Mouse (Mus musculus) intestine, embryonic 16.5 days (tissue): ENCODE measurements around the gene Elovl6. TPM values are rescaled to one million over a fixed set of nuclear protein-coding genes. Genes with fewer than 3 reads are reported as not detected.

Experiments
- ATAC-seq: fragments of 200-750 bp; cut with Nextera tagmentation; 2 replicates; pipeline ENCODE4 v1.8.0; 2017; ENCODE audit warnings: moderate TSS enrichment, moderate library complexity
- H3K27ac ChIP-seq: fragments of 300-500 bp; sonication (generic); 2 replicates; pipeline ENCODE4 v1.5.1; 2014; ENCODE audit warnings: mild to moderate bottlenecking, low read length
- H3K27me3 ChIP-seq: fragments of 300-500 bp; sonication (generic); replicated peaks from 2 replicates; pipeline ENCODE4 v1.6.1; 2014; ENCODE audit warnings: low read length, control low read depth, mixed read lengths; ENCODE audit not compliant: control insufficient read depth, insufficient read depth
- H3K36me3 ChIP-seq: fragments of 300-500 bp; sonication (generic); 2 replicates; pipeline ENCODE4 v1.6.1; 2014; ENCODE audit warnings: low read length, control low read depth; ENCODE audit not compliant: control insufficient read depth, insufficient read depth
- H3K4me1 ChIP-seq: fragments of 300-500 bp; sonication (generic); 2 replicates; pipeline ENCODE4 v1.6.1; 2014; ENCODE audit warnings: low read length, control low read depth, mixed read lengths; ENCODE audit not compliant: control insufficient read depth, insufficient read depth
- H3K4me2 ChIP-seq: fragments of 300-500 bp; sonication (generic); 2 replicates; pipeline ENCODE4 v1.6.1; 2014; ENCODE audit warnings: low read depth, low read length, control low read depth
- H3K4me3 ChIP-seq: fragments of 300-500 bp; sonication (generic); 2 replicates; pipeline ENCODE4 v1.5.1; 2014; ENCODE audit warnings: mild to moderate bottlenecking, low read length
- H3K9ac ChIP-seq: fragments of 300-500 bp; sonication (generic); 2 replicates; pipeline ENCODE4 v1.6.1; 2014; ENCODE audit warnings: low read depth, low read length
- H3K9me3 ChIP-seq: fragments of 300-500 bp; sonication (generic); 2 replicates; pipeline ENCODE4 v1.6.1; 2016; ENCODE audit warnings: low read length, control low read depth; ENCODE audit not compliant: control insufficient read depth
- WGBS: fragments of 180-500 bp; shearing (Covaris S2); extraction: QIAGEN DNeasy Blood & Tissue Kit; methylation state at CpG from one replicate; pipeline ENCODE4 v1.1.7; 2014; 5-methylcytosine and 5-hydroxymethylcytosine counted together
- polyA plus RNA-seq: library from polyadenylated mRNA; unstranded; fragments of >200 nt; fragmentation: Nextera tagmentation; extraction: Ambion mirVana; gene quantifications from 2 replicates; pipeline ENCODE4 v1.2.1, GENCODE M21; 2015

Gene Elovl6
- polyA plus RNA-seq, 1 experiment from 2014 or later = 51.7 TPM

DNA sequence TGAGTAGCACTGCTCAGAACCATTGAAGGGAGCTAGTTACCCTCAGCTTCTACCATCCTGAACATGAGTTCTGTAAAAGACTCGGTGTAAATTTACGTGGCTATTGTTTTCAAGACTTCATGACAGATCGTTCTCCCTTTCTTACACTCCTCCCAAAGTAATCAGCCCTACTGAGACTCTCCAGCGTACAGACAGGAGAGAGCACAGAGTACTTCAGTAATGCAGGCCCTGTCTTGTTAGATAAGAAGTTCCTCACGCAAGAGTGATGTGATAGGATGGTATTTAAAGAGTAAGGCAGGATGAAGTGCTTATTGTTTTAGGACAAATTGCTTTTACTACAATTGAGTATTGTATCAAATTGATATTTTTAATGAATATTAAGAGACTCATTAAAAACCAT, 99.7 kb downstream of the Elovl6 start:
- H3K36me3 ChIP-seq = peaks cover 2% of the 10 kb centered on the region; the same call in 1 of the 2 replicates

DNA sequence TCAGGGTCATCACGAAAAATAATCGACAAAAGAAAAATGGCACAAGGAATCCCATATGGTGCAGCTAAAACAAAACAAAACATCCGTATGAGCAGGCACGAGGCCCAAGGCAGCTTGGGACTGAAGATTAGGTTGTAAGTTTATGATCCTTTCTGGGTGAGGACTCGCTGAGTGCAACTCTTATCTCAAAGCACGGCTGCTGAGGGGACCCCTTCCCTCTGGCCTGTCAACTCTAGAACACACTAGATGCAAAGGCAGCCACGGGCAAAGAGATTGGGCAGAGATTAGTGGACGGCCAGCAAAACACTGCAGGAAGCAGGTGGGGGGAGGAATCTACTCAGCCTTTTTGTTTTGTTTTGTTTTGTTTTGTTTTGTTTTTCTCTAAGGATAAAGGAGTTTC, 101.4 kb downstream of the Elovl6 start:
- ATAC-seq = no peak
- Histone ChIP-seq H3K36me3 (no peaks in the 10 kb centered on the region), H3K4me3 (no peak overlapping the region), H3K27ac (no peak overlapping the region), H3K9me3 (no peaks in the 10 kb centered on the region), H3K4me2 (no peak overlapping the region), H3K4me1 (no peaks in the 10 kb centered on the region), H3K27me3 (no peaks in the 10 kb centered on the region), H3K9ac (no peak overlapping the region)
- 44% methylated on average over 8 of the region's 8 CpGs for WGBS

More for the DNA sequence above, 99.7 kb downstream of the Elovl6 start:
- H3K27me3 ChIP-seq = no peaks in the 10 kb centered on the region
- H3K4me1 ChIP-seq = no peaks in the 10 kb centered on the region
- WGBS = 95% methylated on average over 5 of the region's 5 CpGs
- H3K9me3 ChIP-seq = no peaks in the 10 kb centered on the region
- H3K4me2 ChIP-seq = no peak overlapping the region
- H3K27ac ChIP-seq = no peak overlapping the region
- ATAC-seq = no peak
- no peak overlapping the region for H3K4me3 ChIP-seq
- H3K9ac ChIP-seq = no peak overlapping the region

DNA sequence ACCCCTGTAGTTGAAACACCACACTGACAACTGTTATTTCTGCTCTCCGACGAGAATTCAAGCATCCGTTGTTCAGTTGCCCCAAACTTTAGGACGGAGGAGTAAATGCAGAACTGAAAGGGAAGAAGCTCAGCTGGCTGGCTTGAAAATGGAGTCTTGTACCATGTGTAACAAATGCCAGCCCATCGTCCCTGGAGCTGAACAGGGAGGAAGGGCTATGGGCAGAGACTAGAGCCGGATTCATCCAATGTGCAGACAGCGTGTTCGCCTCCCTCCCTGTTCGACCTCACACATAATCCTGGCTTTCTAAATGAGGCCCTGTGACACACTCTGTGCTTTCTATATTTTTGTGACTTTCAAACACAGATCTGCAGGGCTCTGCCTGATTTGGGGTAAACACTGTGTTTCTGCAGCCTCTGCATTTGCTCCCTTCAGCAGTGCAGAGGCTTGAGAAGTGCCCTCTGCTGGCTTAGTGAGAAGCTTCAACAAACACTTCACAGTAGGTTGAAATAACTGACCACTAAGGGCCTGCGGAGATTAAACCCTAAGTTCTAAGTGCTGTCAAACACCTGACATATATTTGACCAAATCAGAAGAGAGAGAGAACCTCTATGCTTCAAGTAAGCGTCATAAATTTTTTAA, 102.2 kb downstream of the Elovl6 start:
- Histone ChIP-seq H3K27me3 (no peaks in the 10 kb centered on the region), H3K4me3 (no peak overlapping the region), H3K4me2 (no peak overlapping the region), H3K36me3 (no peaks in the 10 kb centered on the region), H3K9ac (no peak overlapping the region), H3K9me3 (no peaks in the 10 kb centered on the region), H3K27ac (no peak overlapping the region), H3K4me1 (no peaks in the 10 kb centered on the region)
- ATAC-seq = peak; percentile 55; the same call in 1 of the 2 replicates
- WGBS = 76% methylated on average over 11 of the region's 11 CpGs

DNA sequence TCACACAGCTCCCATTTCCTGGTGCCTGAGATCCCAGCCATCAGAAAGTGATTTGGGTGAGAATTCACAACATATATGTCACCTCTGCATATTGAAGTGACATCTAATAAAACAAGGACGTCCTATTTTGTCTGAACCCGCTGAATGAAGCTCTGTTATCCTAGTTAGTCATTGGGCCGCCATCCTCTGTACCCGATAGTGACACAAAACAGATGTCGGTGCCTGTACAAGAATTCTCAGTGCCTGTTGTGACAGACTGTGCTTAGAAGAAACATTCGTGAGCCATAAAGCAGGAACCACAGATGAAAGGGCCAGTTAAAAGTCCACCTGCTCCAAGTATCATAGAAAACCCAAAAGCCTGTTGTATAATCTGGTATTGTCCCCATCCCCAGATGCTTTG, 105.3 kb downstream of the Elovl6 start:
- WGBS = 80% methylated on average over 6 of the region's 6 CpGs
- ATAC-seq = no peak
- no peak overlapping the region for H3K4me3 ChIP-seq
- no peaks in the 10 kb centered on the region for H3K36me3 ChIP-seq
- no peak overlapping the region for H3K27ac ChIP-seq
- no peaks in the 10 kb centered on the region for H3K27me3 ChIP-seq
- no peak overlapping the region for H3K9ac ChIP-seq
- H3K4me2 ChIP-seq = no peak overlapping the region
- no peaks in the 10 kb centered on the region for H3K9me3 ChIP-seq
- no peaks in the 10 kb centered on the region for H3K4me1 ChIP-seq

DNA sequence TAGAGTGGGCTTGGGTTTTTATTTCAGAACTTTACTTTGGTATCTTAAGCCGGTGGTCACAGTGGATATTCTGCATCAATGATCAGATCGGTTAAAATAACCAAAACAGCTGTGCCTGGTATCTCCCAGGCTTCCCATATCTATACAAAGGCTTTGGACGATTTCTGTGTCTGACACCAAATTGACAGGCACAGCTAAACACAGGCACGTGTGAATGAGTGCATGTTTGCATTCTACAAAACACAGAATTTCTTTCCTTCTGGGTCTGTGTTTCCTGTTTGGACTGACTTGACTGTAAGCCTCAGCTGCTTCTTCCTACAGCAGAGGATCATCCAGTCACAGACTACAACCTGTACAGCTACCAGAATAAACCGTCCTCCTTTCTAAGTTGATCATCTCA, 107.5 kb downstream of the Elovl6 start:
- Histone ChIP-seq H3K4me1 (no peaks in the 10 kb centered on the region), H3K4me3 (no peak overlapping the region), H3K36me3 (no peaks in the 10 kb centered on the region), H3K27ac (no peak overlapping the region), H3K9me3 (no peaks in the 10 kb centered on the region), H3K27me3 (no peaks in the 10 kb centered on the region), H3K9ac (no peak overlapping the region), H3K4me2 (no peak overlapping the region)
- WGBS = 46% methylated on average over 5 of the region's 5 CpGs
- no peak for ATAC-seq

DNA sequence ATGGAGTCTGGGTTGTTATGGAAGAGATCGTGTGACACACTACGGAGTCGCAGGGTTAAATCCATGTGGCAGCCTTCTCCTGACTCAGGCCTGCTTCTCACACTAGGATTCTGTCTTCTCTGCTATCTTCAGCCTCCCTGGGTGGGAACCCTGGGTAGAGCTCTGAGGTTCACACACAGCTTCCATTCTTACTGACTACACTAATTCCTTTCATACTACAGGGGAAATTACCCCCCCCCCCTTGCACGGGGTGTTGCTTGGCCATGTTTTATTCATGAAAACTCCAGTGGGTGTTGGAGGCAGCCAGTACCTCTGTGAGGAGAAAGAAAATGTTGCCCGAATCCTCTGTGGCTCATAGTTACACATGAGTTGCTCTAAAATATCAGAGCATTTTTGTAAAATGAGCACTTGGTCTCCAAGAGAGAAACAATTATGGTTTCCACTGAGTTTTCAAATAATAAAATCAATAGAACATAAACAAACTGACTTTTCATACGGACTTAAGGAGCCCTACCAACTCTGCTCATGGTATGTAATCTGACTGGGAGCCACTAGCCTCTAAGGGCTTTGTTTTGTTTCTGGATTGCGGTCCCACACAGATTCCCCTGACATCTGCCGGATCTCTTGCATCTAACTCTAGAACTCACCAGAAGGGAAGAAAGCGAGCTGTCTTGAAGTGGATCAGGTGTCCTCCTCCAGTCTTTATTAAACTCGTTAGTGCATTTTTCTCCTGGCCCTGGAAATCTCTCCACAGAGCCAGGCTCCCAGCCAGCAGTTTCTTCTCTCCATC, 108.3 kb downstream of the Elovl6 start:
- Histone ChIP-seq H3K4me3 (no peak overlapping the region), H3K4me1 (no peaks in the 10 kb centered on the region), H3K4me2 (no peak overlapping the region), H3K36me3 (no peaks in the 10 kb centered on the region), H3K9me3 (no peaks in the 10 kb centered on the region), H3K27ac (no peak overlapping the region), H3K9ac (no peak overlapping the region), H3K27me3 (no peaks in the 10 kb centered on the region)
- no peak for ATAC-seq
- 58% methylated on average over 10 of the region's 10 CpGs for WGBS

DNA sequence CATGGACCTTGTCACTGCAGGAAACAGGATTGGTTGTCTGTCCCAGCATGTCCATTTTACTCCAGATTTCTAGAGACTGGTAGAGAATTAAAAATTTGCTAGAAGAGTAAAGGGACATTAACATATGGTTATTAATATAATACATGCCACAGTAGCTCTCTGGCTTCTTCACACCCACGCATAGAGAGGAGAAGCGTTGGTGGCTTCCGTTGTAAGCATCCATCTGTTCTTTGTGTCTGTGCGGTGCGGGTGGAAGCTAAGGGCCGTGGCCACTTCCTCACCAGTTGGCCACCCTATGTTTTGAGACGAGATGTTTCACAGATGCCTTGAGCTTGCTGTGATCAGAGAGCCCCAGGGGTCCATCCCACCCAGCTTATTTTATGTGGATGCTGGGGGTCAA, 109.5 kb downstream of the Elovl6 start:
- Histone ChIP-seq H3K9ac (no peak overlapping the region), H3K4me1 (0 out of 2 replicates have a peak, but pooled peaks cover 2% of the 10 kb centered on the region), H3K4me2 (no peak overlapping the region), H3K27me3 (no peaks in the 10 kb centered on the region), H3K36me3 (no peaks in the 10 kb centered on the region), H3K4me3 (no peak overlapping the region), H3K9me3 (no peaks in the 10 kb centered on the region), H3K27ac (no peak overlapping the region)
- 91% methylated on average over 7 of the region's 7 CpGs for WGBS
- ATAC-seq = no peak

DNA sequence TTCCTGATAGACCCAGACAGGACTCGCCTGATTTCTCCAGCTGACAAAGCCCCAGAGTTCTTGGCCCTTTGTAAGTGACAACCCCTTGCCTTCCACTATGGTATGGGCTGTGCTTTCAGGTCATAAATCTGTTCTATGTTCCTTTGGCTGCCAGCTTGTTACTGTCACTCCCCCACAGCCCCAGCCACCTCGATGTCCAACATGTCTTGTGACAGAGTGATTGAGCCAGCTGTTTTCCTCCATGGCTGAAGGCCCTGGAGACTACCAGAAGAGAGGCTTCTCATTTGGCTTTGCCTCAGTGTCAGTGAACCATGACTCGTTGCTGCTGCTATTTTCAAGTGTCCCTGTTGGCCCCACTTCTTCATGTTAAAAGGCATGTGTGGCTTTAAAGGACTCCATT, 113.3 kb downstream of the Elovl6 start:
- Histone ChIP-seq H3K4me2 (no peak overlapping the region), H3K4me3 (no peak overlapping the region), H3K9ac (no peak overlapping the region), H3K4me1 (0 out of 2 replicates have a peak, but pooled peaks cover 5% of the 10 kb centered on the region), H3K27me3 (no peaks in the 10 kb centered on the region), H3K27ac (no peak overlapping the region), H3K36me3 (no peaks in the 10 kb centered on the region), H3K9me3 (no peaks in the 10 kb centered on the region)
- no peak for ATAC-seq
- 51% methylated on average over 3 of the region's 3 CpGs for WGBS

DNA sequence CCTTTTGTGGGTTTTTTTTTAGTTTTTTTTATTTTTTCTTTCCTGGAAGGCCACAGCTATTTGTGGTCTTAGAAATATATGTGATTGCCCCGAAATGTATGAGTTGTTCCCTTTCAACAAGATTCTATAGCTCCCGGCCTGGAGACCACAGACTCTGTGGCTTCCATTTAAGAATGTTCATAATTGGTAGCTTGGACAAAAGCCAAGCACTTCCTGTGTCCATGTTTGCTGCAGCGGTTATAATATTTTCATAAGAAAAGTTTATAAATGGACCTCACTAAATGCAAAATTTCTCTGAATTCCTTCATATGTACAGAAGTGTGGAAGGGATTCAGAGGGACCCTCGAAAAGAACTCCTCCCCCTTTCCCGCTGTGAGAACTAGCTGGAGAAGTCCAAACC, 114.6 kb downstream of the Elovl6 start:
- no peak overlapping the region for H3K4me2 ChIP-seq
- 65% methylated on average over 5 of the region's 5 CpGs for WGBS

More for the DNA sequence above, 114.6 kb downstream of the Elovl6 start:
- no peaks in the 10 kb centered on the region for H3K9me3 ChIP-seq
- H3K27ac ChIP-seq = no peak overlapping the region
- H3K4me1 ChIP-seq = 0 out of 2 replicates have a peak, but pooled peaks cover 5% of the 10 kb centered on the region
- ATAC-seq = no peak
- H3K9ac ChIP-seq = no peak overlapping the region
- H3K27me3 ChIP-seq = no peaks in the 10 kb centered on the region
- H3K36me3 ChIP-seq = no peaks in the 10 kb centered on the region
- H3K4me3 ChIP-seq = no peak overlapping the region
